Mouse (Mus musculus) stomach, embryonic 15.5 days (tissue): ENCODE results near the gene Kazald1. TPM values are rescaled to one million over a fixed set of nuclear protein-coding genes. Genes with fewer than 3 reads are reported as not detected.

Source experiments
- ATAC-seq: fragments of 200-750 bp; cut with Nextera tagmentation; 2 replicates; pipeline ENCODE4 v1.8.0; 2017; ENCODE audit warnings: low read depth, moderate number of reproducible peaks, moderate TSS enrichment; ENCODE audit not compliant: insufficient read depth, low FRiP score
- H3K27ac ChIP-seq: fragments of 300-500 bp; sonication (generic); 2 replicates; pipeline ENCODE4 v1.5.1; 2015; ENCODE audit warnings: mild to moderate bottlenecking, inconsistent platforms
- H3K27me3 ChIP-seq: fragments of 300-500 bp; sonication (generic); replicated peaks from 2 replicates; pipeline ENCODE4 v1.6.1; 2015; ENCODE audit warnings: inconsistent platforms
- H3K36me3 ChIP-seq: fragments of 300-500 bp; sonication (generic); 2 replicates; pipeline ENCODE4 v1.6.1; 2015; ENCODE audit warnings: inconsistent platforms
- H3K4me1 ChIP-seq: fragments of 300-500 bp; sonication (generic); 2 replicates; pipeline ENCODE4 v1.6.1; 2015; ENCODE audit warnings: inconsistent platforms
- H3K4me2 ChIP-seq: fragments of 300-500 bp; sonication (generic); 2 replicates; pipeline ENCODE4 v1.6.1; 2015; ENCODE audit warnings: mild to moderate bottlenecking, inconsistent platforms
- H3K4me3 ChIP-seq: fragments of 300-500 bp; sonication (generic); replicated peaks from 2 replicates; pipeline ENCODE4 v1.5.1; 2015; ENCODE audit warnings: inconsistent platforms
- H3K9ac ChIP-seq: fragments of 300-500 bp; sonication (generic); 2 replicates; pipeline ENCODE4 v1.6.1; 2015; ENCODE audit warnings: inconsistent platforms
- H3K9me3 ChIP-seq: fragments of 300-500 bp; sonication (generic); 2 replicates; pipeline ENCODE4 v1.6.1; 2016; ENCODE audit warnings: inconsistent platforms
- WGBS: fragments of 180-500 bp; shearing (Covaris S2); methylation state at CpG from one replicate; pipeline ENCODE4 v1.1.7; 2015; 5-methylcytosine and 5-hydroxymethylcytosine counted together
- polyA plus RNA-seq: library from polyadenylated mRNA; unstranded; fragments of >200 nt; fragmentation: Nextera tagmentation; extraction: Ambion mirVana; gene quantifications from 2 replicates; pipeline ENCODE4 v1.2.1, GENCODE M21; 2015

The Kazald1 gene
- polyA plus RNA-seq, 1 experiment from 2014 or later: 50.1 TPM

GRCm38 (mm10) chr19:45054892-45055690 lies 19.9 kb upstream of the Kazald1 start:
- Histone ChIP-seq H3K4me3 (no peak overlapping the region), H3K4me2 (no peak overlapping the region), H3K9me3 (no peaks in the 10 kb centered on the region), H3K36me3 (no peaks in the 10 kb centered on the region), H3K9ac (no peak overlapping the region), H3K27me3 (no peaks in the 10 kb centered on the region), H3K4me1 (peaks cover 18% of the 10 kb centered on the region), H3K27ac (no peak overlapping the region)
- whole genome bisulfite sequencing: 79% methylated on average over 6 of the region's 6 CpGs
- ATAC-seq: no peak

- Histone ChIP-seq H3K9me3 (no peaks in the 10 kb centered on the region), H3K4me1 (peaks cover 18% of the 10 kb centered on the region), H3K4me3 (no peak overlapping the region), H3K4me2 (no peak overlapping the region), H3K27ac (no peak overlapping the region), H3K27me3 (no peaks in the 10 kb centered on the region), H3K36me3 (no peaks in the 10 kb centered on the region), H3K9ac (no peak overlapping the region)
- 36% methylated on average over 4 of the region's 4 CpGs for WGBS
- ATAC-seq: no peak
Measured at GRCm38 (mm10) chr19:45056364-45056763, 18.7 kb upstream of the Kazald1 start.

- H3K27me3 ChIP-seq: no peaks in the 10 kb centered on the region
- no peak overlapping the region; the same call in 1 of the 2 replicates for H3K9ac ChIP-seq
- peak overlapping the region; percentile 98; the same call in 1 of the 2 replicates for H3K27ac ChIP-seq
- no peaks in the 10 kb centered on the region for H3K9me3 ChIP-seq
- H3K4me2 ChIP-seq: peak overlapping the region; percentile 83
- peaks cover 18% of the 10 kb centered on the region for H3K4me1 ChIP-seq
- WGBS: 66% methylated on average over 7 of the region's 7 CpGs
- no peak for ATAC-seq
- H3K4me3 ChIP-seq: peak overlapping the region; percentile 62
- no peaks in the 10 kb centered on the region for H3K36me3 ChIP-seq
Measured at GRCm38 (mm10) chr19:45056908-45057698, 17.9 kb upstream of the Kazald1 start.

- peak overlapping the region; percentile 98 for H3K27ac ChIP-seq
- WGBS: 24% methylated on average over 7 of the region's 7 CpGs
- H3K4me3 ChIP-seq: peak overlapping the region; percentile 62
- H3K9ac ChIP-seq: peak overlapping the region; percentile 18; the same call in 1 of the 2 replicates
- no peaks in the 10 kb centered on the region for H3K36me3 ChIP-seq
- ATAC-seq: no peak
- H3K27me3 ChIP-seq: no peaks in the 10 kb centered on the region
- no peaks in the 10 kb centered on the region for H3K9me3 ChIP-seq
- H3K4me2 ChIP-seq: peak overlapping the region; percentile 83
- H3K4me1 ChIP-seq: peaks cover 18% of the 10 kb centered on the region
Measured at GRCm38 (mm10) chr19:45057724-45058112, 17.3 kb upstream of the Kazald1 start.

- Histone ChIP-seq H3K27ac (peak overlapping the region; percentile 98), H3K4me1 (peaks cover 18% of the 10 kb centered on the region), H3K4me2 (peak overlapping the region; percentile 83), H3K9me3 (no peaks in the 10 kb centered on the region), H3K27me3 (no peaks in the 10 kb centered on the region), H3K9ac (peak overlapping the region; percentile 65), H3K4me3 (peak overlapping the region; percentile 62), H3K36me3 (no peaks in the 10 kb centered on the region)
- ATAC-seq: peak; percentile 86
- WGBS: under 1% methylated on average over 34 of the region's 34 CpGs
Measured at GRCm38 (mm10) chr19:45058113-45058839, 16.8 kb upstream of the Kazald1 start.

GRCm38 (mm10) chr19:45058841-45059240 lies 16.2 kb upstream of the Kazald1 start:
- Histone ChIP-seq H3K9me3 (no peaks in the 10 kb centered on the region), H3K27me3 (0 out of 2 replicates have a peak, but pooled peaks cover 2% of the 10 kb centered on the region), H3K36me3 (no peaks in the 10 kb centered on the region), H3K27ac (peak overlapping the region; percentile 98), H3K4me2 (peak overlapping the region; percentile 83), H3K9ac (peak overlapping the region; percentile 65), H3K4me1 (peaks cover 18% of the 10 kb centered on the region), H3K4me3 (peak overlapping the region; percentile 62)
- no peak for ATAC-seq
- 1% methylated on average over 14 of the region's 14 CpGs for WGBS

- no peak; the same call in 1 of the 2 replicates for ATAC-seq
- no peak overlapping the region for H3K9ac ChIP-seq
- H3K4me3 ChIP-seq: no peak overlapping the region
- WGBS: 42% methylated on average over 20 of the region's 20 CpGs
- H3K9me3 ChIP-seq: no peaks in the 10 kb centered on the region
- H3K36me3 ChIP-seq: no peaks in the 10 kb centered on the region
- H3K4me2 ChIP-seq: no peak overlapping the region
- H3K27me3 ChIP-seq: peaks cover 49% of the 10 kb centered on the region
- peaks cover 8% of the 10 kb centered on the region; the same call in 1 of the 2 replicates for H3K4me1 ChIP-seq
- no peak overlapping the region for H3K27ac ChIP-seq
Measured at GRCm38 (mm10) chr19:45063565-45064292, 11.3 kb upstream of the Kazald1 start.

GRCm38 (mm10) chr19:45065226-45065625 lies 9.8 kb upstream of the Kazald1 start:
- ATAC-seq: no peak
- H3K4me3 ChIP-seq: no peak overlapping the region
- H3K4me2 ChIP-seq: peak overlapping the region; percentile 3; the same call in 1 of the 2 replicates
- no peak overlapping the region for H3K9ac ChIP-seq
- H3K27me3 ChIP-seq: peaks cover 51% of the 10 kb centered on the region
- H3K9me3 ChIP-seq: no peaks in the 10 kb centered on the region
- no peaks in the 10 kb centered on the region for H3K4me1 ChIP-seq
- no peak overlapping the region for H3K27ac ChIP-seq
- H3K36me3 ChIP-seq: no peaks in the 10 kb centered on the region
- WGBS: 3% methylated on average over 20 of the region's 21 CpGs

- 32% methylated on average over 17 of the region's 17 CpGs for WGBS
- Histone ChIP-seq H3K27me3 (peaks cover 51% of the 10 kb centered on the region), H3K4me2 (no peak overlapping the region), H3K4me1 (no peaks in the 10 kb centered on the region), H3K4me3 (no peak overlapping the region), H3K27ac (no peak overlapping the region), H3K36me3 (no peaks in the 10 kb centered on the region), H3K9me3 (no peaks in the 10 kb centered on the region), H3K9ac (no peak overlapping the region)
- ATAC-seq: no peak
Measured at GRCm38 (mm10) chr19:45067170-45067569, 7.9 kb upstream of the Kazald1 start.

- no peak overlapping the region for H3K4me2 ChIP-seq
- no peak overlapping the region for H3K9ac ChIP-seq
- no peak overlapping the region for H3K4me3 ChIP-seq
- no peaks in the 10 kb centered on the region for H3K9me3 ChIP-seq
- H3K27me3 ChIP-seq: peaks cover 51% of the 10 kb centered on the region
- WGBS: 76% methylated on average over 7 of the region's 7 CpGs
- no peak overlapping the region for H3K27ac ChIP-seq
- ATAC-seq: no peak
- no peaks in the 10 kb centered on the region for H3K4me1 ChIP-seq
- no peaks in the 10 kb centered on the region for H3K36me3 ChIP-seq
Measured at GRCm38 (mm10) chr19:45067758-45068510, 7.1 kb upstream of the Kazald1 start.
